Mouse (Mus musculus): Measurements from ENCODE around the gene Abhd12.

GRCm38 (mm10) chr2:150837781-150838180 is 66.8 kb downstream of the Abhd12 start:
- TF ChIP-seq CTCF (conservative IDR thresholded peaks at IDR 0.05; ENCODE audit: insufficient read depth, insufficient read length, low read depth, low read length) (no peak), POLR2A (IDR thresholded peaks at IDR 0.05; ENCODE audit: low read depth, low read length) (no peak)
